Mouse (Mus musculus): ENCODE measurements around the gene Foxn2.

GRCm38 (mm10) chr17:88435322-88435721, 5.2 kb upstream of the Foxn2 start:
- TF ChIP-seq CTCF (IDR thresholded peaks at IDR 0.05; ENCODE audit: borderline replicate concordance, insufficient read depth, low read length) (no peak), POLR2A (IDR thresholded peaks at IDR 0.05; ENCODE audit: low read depth, low read length) (no peak)
